Mouse (Mus musculus) right cerebral cortex, postnatal 14 days (tissue): Measurements from ENCODE around the gene Olfr1392.

Experiments
- DNase-seq: peaks from one replicate; pipeline ENCODE4 v3.0.0; 2022

Olfr1392 gene

GRCm38 (mm10) chr11:49326726-49327125 is 41.6 kb downstream of the Olfr1392 start:
- no peak for DNase-seq

GRCm38 (mm10) chr11:49329686-49330085 is 44.6 kb downstream of the Olfr1392 start:
- no peak for DNase-seq

DNA sequence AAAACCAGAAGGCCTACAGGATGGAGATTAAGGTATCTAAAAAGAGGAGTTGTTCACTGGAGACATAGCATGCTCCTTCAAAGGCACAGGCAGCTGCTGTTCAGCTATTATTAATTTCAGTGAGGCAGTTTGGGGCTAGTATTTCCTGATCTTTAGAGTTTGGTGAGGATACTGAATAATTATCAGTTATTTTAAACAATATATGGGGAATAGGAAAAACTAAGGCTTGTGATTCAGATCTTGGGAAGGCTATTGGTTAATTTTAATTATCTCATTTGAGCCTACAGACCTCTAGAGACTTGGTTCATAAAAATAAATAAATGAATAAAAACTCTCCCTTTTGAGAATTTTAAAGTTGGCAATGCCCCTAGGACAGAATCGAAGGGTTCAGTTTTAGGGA is 49.8 kb downstream of the Olfr1392 start, which contains the start of gene Olfr1390:
Gene Olfr1390 (plus strand): TSS at position 301 of the 400 bp plus-strand sequence.
- no peak for DNase-seq

GRCm38 (mm10) chr11:49337150-49337832 is 52.2 kb downstream of the Olfr1392 start:
- DNase-seq: no peak
